Mouse (Mus musculus) CH12.LX (cell line): ENCODE measurements at regions not wholly inside any gene's neighbourhood (a gene's known extent, or its start where the extent isn't known, plus 50 kb on each side); places are given as distances from the start of the nearest gene placed in this dataset.

Experiments
- DNase-seq: peaks from one replicate; pipeline ENCODE4 v3.0.0-alpha.2; 2013; ENCODE audit errors: extremely low read depth
- H3K27ac ChIP-seq: 2 replicates; pipeline ENCODE4 v1.5.1; 2012; ENCODE audit warnings: low read depth, mild to moderate bottlenecking, control low read depth, moderate library complexity; ENCODE audit not compliant: insufficient read depth
- H3K27me3 ChIP-seq: replicated peaks from 2 replicates; pipeline ENCODE3; 2012; ENCODE audit warnings: inconsistent platforms
- H3K36me3 ChIP-seq, 2 experiments: replicated peaks in 1 of 2; 2 replicates each; pipeline versions ENCODE3 to v1.6.1; 2012; ENCODE audit warnings: inconsistent platforms in 1 of 2, low read length in 1 of 2, mild to moderate bottlenecking in 1 of 2, mixed read lengths in 1 of 2, moderate library complexity in 1 of 2; ENCODE audit not compliant: control insufficient read depth in 1 of 2, insufficient read depth in 1 of 2
- H3K4me1 ChIP-seq, 2 experiments: 2 replicates each; pipeline ENCODE4 v1.6.1; 2012; ENCODE audit warnings: inconsistent platforms in 1 of 2, moderate library complexity in 1 of 2; ENCODE audit not compliant: insufficient read depth in 2 of 2, control insufficient read depth in 1 of 2
- H3K4me2 ChIP-seq: 2 replicates; pipeline ENCODE4 v1.6.1; 2012; ENCODE audit warnings: low read depth, mild to moderate bottlenecking, control low read depth; ENCODE audit not compliant: poor library complexity, insufficient read depth, severe bottlenecking
- H3K4me3 ChIP-seq, 3 experiments: fragments of 150-350 bp in 1 of 3; sonication (generic) in 1 of 3; replicated peaks in 1 of 3; 2 replicates each; pipeline versions ENCODE3 to v1.5.1; 2011 to 2012; ENCODE audit warnings: low read depth in 2 of 3, low read length in 2 of 3, mild to moderate bottlenecking in 2 of 3, moderate library complexity in 2 of 3, control low read depth in 1 of 3, improper control_type of control experiment in 1 of 3, inconsistent platforms in 1 of 3, mixed read lengths in 1 of 3; ENCODE audit not compliant: poor library complexity in 1 of 3
- H3K79me2 ChIP-seq: replicated peaks from 2 replicates; pipeline ENCODE4 v1.6.1; 2012; ENCODE audit warnings: mild to moderate bottlenecking, moderate library complexity; ENCODE audit not compliant: control insufficient read depth, poor library complexity, insufficient read depth, severe bottlenecking; ENCODE audit errors: extremely low read depth
- H3K9ac ChIP-seq: 2 replicates; pipeline ENCODE4 v1.6.1; 2012; ENCODE audit warnings: low read depth, mild to moderate bottlenecking, control low read depth, moderate library complexity; ENCODE audit not compliant: insufficient read depth
- H3K9me3 ChIP-seq: replicated peaks from 2 replicates; pipeline ENCODE3; 2012; ENCODE audit warnings: low read length, inconsistent platforms, mixed read lengths
- BHLHE40 ChIP-seq: IDR thresholded peaks from 2 replicates; pipeline ENCODE4 v1.6.1; 2011; ENCODE audit warnings: mild to moderate bottlenecking, low read depth, low read length, improper control_type of control experiment
- CHD2 ChIP-seq: IDR thresholded peaks from 2 replicates; pipeline ENCODE4 v1.6.1; 2011; ENCODE audit warnings: low read length, improper control_type of control experiment
- CTCF ChIP-seq, 2 experiments: IDR thresholded peaks in 1 of 2; conservative IDR thresholded peaks in 1 of 2; 2 replicates each; pipeline ENCODE4 v1.5.1; 2011 to 2012; ENCODE audit warnings: low read depth in 2 of 2, low read length in 2 of 2, improper control_type of control experiment in 1 of 2, inconsistent platforms in 1 of 2, mild to moderate bottlenecking in 1 of 2, moderate library complexity in 1 of 2
- E2F4 ChIP-seq: IDR thresholded peaks from 2 replicates; pipeline ENCODE4 v1.6.1; 2011; ENCODE audit warnings: low read depth, low read length, improper control_type of control experiment; ENCODE audit not compliant: insufficient replicate concordance
- ELF1 ChIP-seq: IDR thresholded peaks from 2 replicates; pipeline ENCODE4 v1.6.1; 2014; ENCODE audit warnings: low read depth, mild to moderate bottlenecking, inconsistent platforms, low read length, improper control_type of control experiment
- EP300 ChIP-seq: IDR thresholded peaks from 2 replicates; pipeline ENCODE4 v1.6.1; 2011; ENCODE audit warnings: low read length, improper control_type of control experiment
- ETS1 ChIP-seq: conservative IDR thresholded peaks from 2 replicates; pipeline ENCODE4 v1.6.1; 2012; ENCODE audit warnings: low read depth, mild to moderate bottlenecking, inconsistent platforms, low read length, improper control_type of control experiment, moderate library complexity
- GABPA ChIP-seq: IDR thresholded peaks from 2 replicates; pipeline ENCODE4 v1.6.1; 2012; ENCODE audit warnings: low read depth, low read length, improper control_type of control experiment, inconsistent platforms; ENCODE audit not compliant: insufficient replicate concordance
- HCFC1 ChIP-seq: IDR thresholded peaks from 2 replicates; pipeline ENCODE4 v1.6.1; 2012; ENCODE audit warnings: low read depth, mild to moderate bottlenecking, inconsistent platforms, low read length, improper control_type of control experiment
- IRF4 ChIP-seq: IDR thresholded peaks from 2 replicates; pipeline ENCODE4 v1.6.1; 2014; ENCODE audit warnings: low read depth, mild to moderate bottlenecking, inconsistent platforms, low read length, improper control_type of control experiment
- JUN ChIP-seq: IDR thresholded peaks from 2 replicates; pipeline ENCODE4 v1.6.1; 2011; ENCODE audit warnings: low read depth, mild to moderate bottlenecking, low read length, improper control_type of control experiment, moderate library complexity; ENCODE audit not compliant: insufficient read depth
- JUND ChIP-seq: conservative IDR thresholded peaks from 2 replicates; pipeline ENCODE4 v1.6.1; 2011; ENCODE audit warnings: low read depth, low read length, improper control_type of control experiment
- MAZ ChIP-seq: IDR thresholded peaks from 2 replicates; pipeline ENCODE4 v1.6.1; 2012; ENCODE audit warnings: low read depth, mild to moderate bottlenecking, inconsistent platforms, low read length, improper control_type of control experiment, moderate library complexity
- MEF2A ChIP-seq: IDR thresholded peaks from 2 replicates; pipeline ENCODE4 v1.6.1; 2014; ENCODE audit warnings: low read depth, mild to moderate bottlenecking, inconsistent platforms, low read length, improper control_type of control experiment, borderline replicate concordance
- MXI1 ChIP-seq: IDR thresholded peaks from 2 replicates; pipeline ENCODE4 v1.6.1; 2011; ENCODE audit warnings: mild to moderate bottlenecking, low read depth, low read length, improper control_type of control experiment
- MYC ChIP-seq: IDR thresholded peaks from 2 replicates; pipeline ENCODE4 v1.6.1; 2011; ENCODE audit warnings: low read depth, mild to moderate bottlenecking, improper control_type of control experiment, low read length
- NELFE ChIP-seq: IDR thresholded peaks from 2 replicates; pipeline ENCODE4 v1.6.1; 2011; ENCODE audit warnings: low read depth, low read length, improper control_type of control experiment
- PAX5 ChIP-seq: IDR thresholded peaks from 2 replicates; pipeline ENCODE4 v1.6.1; 2012; ENCODE audit warnings: low read length, inconsistent platforms, mixed read lengths
- POLR2AphosphoS2 ChIP-seq: IDR thresholded peaks from 2 replicates; pipeline ENCODE4 v1.6.1; 2011; ENCODE audit warnings: low read depth, low read length, improper control_type of control experiment
- RAD21 ChIP-seq: IDR thresholded peaks from 2 replicates; pipeline ENCODE4 v1.6.1; 2011; ENCODE audit warnings: low read depth, mild to moderate bottlenecking, low read length, improper control_type of control experiment, moderate library complexity
- RCOR1 ChIP-seq: conservative IDR thresholded peaks from 2 replicates; pipeline ENCODE4 v1.6.1; 2012; ENCODE audit warnings: low read depth, mild to moderate bottlenecking, inconsistent platforms, low read length, improper control_type of control experiment
- SMC3 ChIP-seq: IDR thresholded peaks from 2 replicates; pipeline ENCODE4 v1.6.1; 2011; ENCODE audit warnings: low read depth, low read length, improper control_type of control experiment
- TBP ChIP-seq: conservative IDR thresholded peaks from 2 replicates; pipeline ENCODE4 v1.6.1; 2011; ENCODE audit warnings: low read depth, low read length, improper control_type of control experiment
- TCF12 ChIP-seq: IDR thresholded peaks from 2 replicates; pipeline ENCODE4 v1.6.1; 2014; ENCODE audit warnings: low read depth, mild to moderate bottlenecking, inconsistent platforms, low read length, improper control_type of control experiment
- UBTF ChIP-seq: IDR thresholded peaks from 2 replicates; pipeline ENCODE4 v1.6.1; 2012; ENCODE audit warnings: low read depth, mild to moderate bottlenecking, inconsistent platforms, low read length, improper control_type of control experiment, moderate library complexity
- USF1 ChIP-seq: IDR thresholded peaks from 2 replicates; pipeline ENCODE4 v1.6.1; 2014; ENCODE audit warnings: low read depth, mild to moderate bottlenecking, inconsistent platforms, low read length, improper control_type of control experiment
- USF2 ChIP-seq: conservative IDR thresholded peaks from 2 replicates; pipeline ENCODE4 v1.6.1; 2011; ENCODE audit warnings: low read depth, low read length, improper control_type of control experiment
- ZNF384 ChIP-seq: IDR thresholded peaks from 2 replicates; pipeline ENCODE4 v1.6.1; 2012; ENCODE audit warnings: low read depth, low read length, improper control_type of control experiment, inconsistent platforms
- dilution Hi-C: fragments of 300-500 bp; cut with MboI; formaldehyde crosslinking; loops from 2 replicates; pipeline ENCODE4 v1.14.3; 2020; ENCODE audit warnings: low sequenced_read_pairs; ENCODE audit not compliant: extremely low pct_unique_long_range_greater_than_20kb, extremely low pct_ligation_motif_present
- in situ Hi-C: fragments of 300-500 bp; cut with MboI; formaldehyde crosslinking; loops from 3 replicates; pipeline ENCODE4 v1.14.3; 2019; ENCODE audit warnings: low sequenced_read_pairs, low pct_ligation_motif_present, low pct_unique_long_range_greater_than_20kb, mixed read lengths

GRCm38 (mm10) chr3:144041788-144042187, 163.2 kb downstream of the Lmo4 start:
- Histone ChIP-seq H3K9me3 (no peaks in the 10 kb centered on the region), H3K36me3 (no peaks in the 10 kb centered on the region), H3K4me3 (no peak overlapping the region), H3K79me2 (no peaks in the 10 kb centered on the region), H3K27me3 (no peaks in the 10 kb centered on the region), H3K9ac (no peak overlapping the region), H3K4me1 (peaks cover 9 to 21% of the 10 kb centered on the region in 2 experiments; a peak in 3 of 4 replicates), H3K27ac (no peak overlapping the region), H3K4me2 (no peak overlapping the region)
- in situ Hi-C loops = no loop called here
- TF ChIP-seq USF2 (no peak), RAD21 (peak; percentile 32), USF1 (no peak), RCOR1 (no peak), CTCF (conservative IDR thresholded peaks at IDR 0.05 in 1 of 2, IDR thresholded peaks at IDR 0.05 in 1 of 2; ENCODE audit: low read depth in 2 of 2, low read length in 2 of 2) (peak in 1 of 2 experiments; percentile 35; a peak in 2 of 4 replicates), ETS1 (no peak), MYC (no peak), NELFE (no peak), JUND (no peak), HCFC1 (no peak), ELF1 (no peak), CHD2 (no peak), UBTF (no peak), PAX5 (no peak), POLR2AphosphoS2 (no peak), TBP (no peak), SMC3 (peak; percentile 25; the same call in 1 of the 2 replicates), GABPA (no peak)
- dilution Hi-C loops = no loop called here
- DNase-seq = no peak

DNA sequence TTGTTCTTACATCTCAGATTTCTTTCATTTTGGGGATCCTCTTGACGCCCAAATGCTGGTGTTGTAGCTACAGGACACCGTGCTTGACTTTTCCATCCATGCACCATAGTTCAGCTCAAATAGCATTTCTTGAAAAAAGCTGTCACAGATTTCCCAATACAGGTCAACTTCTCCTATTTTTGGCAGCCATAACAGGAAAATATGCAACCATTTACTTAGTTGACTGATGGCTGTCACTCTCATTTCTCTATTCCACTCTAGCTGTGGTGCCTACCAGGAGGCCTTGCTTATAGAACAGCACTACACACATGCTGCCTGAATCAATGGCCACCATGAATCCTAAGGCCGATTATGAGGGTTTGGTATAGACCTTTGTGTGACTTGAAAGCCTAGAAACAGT, 165.5 kb downstream of the Lmo4 start:
- Histone ChIP-seq H3K9me3 (no peaks in the 10 kb centered on the region), H3K79me2 (no peaks in the 10 kb centered on the region), H3K27me3 (no peaks in the 10 kb centered on the region), H3K9ac (no peak overlapping the region), H3K36me3 (no peaks in the 10 kb centered on the region), H3K4me1 (peaks cover 9 to 15% of the 10 kb centered on the region in 2 experiments; a peak in 3 of 4 replicates), H3K27ac (no peak overlapping the region), H3K4me3 (no peak overlapping the region), H3K4me2 (no peak overlapping the region)
- dilution Hi-C loops (no loop called here), in situ Hi-C loops (no loop called here)
- TF ChIP-seq MAZ = no peak
- no peak for TF ChIP-seq E2F4
- TF ChIP-seq NELFE = no peak
- no peak for TF ChIP-seq IRF4
- TF ChIP-seq RCOR1 = no peak
- no peak for TF ChIP-seq USF1
- no peak for TF ChIP-seq JUN
- peak; percentile 56 for TF ChIP-seq EP300
- TF ChIP-seq ZNF384 = peak; percentile 29; the same call in 1 of the 2 replicates
- TF ChIP-seq MEF2A = peak; percentile 49; the same call in 1 of the 2 replicates
- TF ChIP-seq TCF12 = no peak
- TF ChIP-seq RAD21 = no peak
- 0 out of 2 replicates have a peak, but pooled peaks have one; percentile 10 for TF ChIP-seq BHLHE40
- peak; percentile 42; the same call in 1 of the 2 replicates for TF ChIP-seq MXI1
- no peak for TF ChIP-seq JUND
- no peak for TF ChIP-seq CHD2
- no peak for DNase-seq
